Mouse (Mus musculus) intestine, postnatal 0 days (tissue): ENCODE measurements around the gene Lcp1. TPM values are rescaled to one million over a fixed set of nuclear protein-coding genes. Genes with fewer than 3 reads are reported as not detected.
A peak's percentile ranks its signal among the peaks of the same experiment; 100 is the strongest.

Experiments used
- ATAC-seq: fragments of 200-750 bp; cut with Nextera tagmentation; 2 replicates; pipeline ENCODE4 v1.8.0; 2017; ENCODE audit warnings: mild to moderate bottlenecking, moderate TSS enrichment, moderate library complexity
- H3K27ac ChIP-seq: fragments of 300-500 bp; sonication (generic); 2 replicates; pipeline ENCODE4 v1.5.1; 2014; ENCODE audit warnings: mild to moderate bottlenecking, low read depth, low read length, moderate library complexity
- H3K27me3 ChIP-seq: fragments of 300-500 bp; sonication (generic); replicated peaks from 2 replicates; pipeline ENCODE4 v1.6.1; 2014; ENCODE audit warnings: low read length, mixed read lengths; ENCODE audit not compliant: control insufficient read depth, insufficient read depth
- H3K36me3 ChIP-seq: fragments of 300-500 bp; sonication (generic); 2 replicates; pipeline ENCODE4 v1.6.1; 2014; ENCODE audit warnings: mild to moderate bottlenecking, moderate library complexity; ENCODE audit not compliant: control insufficient read depth, insufficient read depth
- H3K4me1 ChIP-seq: fragments of 300-500 bp; sonication (generic); replicated peaks from 2 replicates; pipeline ENCODE4 v1.6.1; 2014; ENCODE audit warnings: antibody characterized with exemption, low read length, mixed read lengths; ENCODE audit not compliant: control insufficient read depth, insufficient read depth
- H3K4me2 ChIP-seq: fragments of 300-500 bp; sonication (generic); replicated peaks from 2 replicates; pipeline ENCODE4 v1.6.1; 2014; ENCODE audit warnings: low read depth, mild to moderate bottlenecking, moderate library complexity
- H3K4me3 ChIP-seq: fragments of 300-500 bp; sonication (generic); 2 replicates; pipeline ENCODE4 v1.5.1; 2014; ENCODE audit warnings: low read depth, low read length
- H3K9ac ChIP-seq: fragments of 300-500 bp; sonication (generic); 2 replicates; pipeline ENCODE4 v1.6.1; 2014; ENCODE audit warnings: mild to moderate bottlenecking, low read depth, low read length
- H3K9me3 ChIP-seq: fragments of 300-500 bp; sonication (generic); 2 replicates; pipeline ENCODE4 v1.6.1; 2016; ENCODE audit warnings: mixed run types; ENCODE audit not compliant: control insufficient read depth
- CTCF ChIP-seq: sonication (generic); IDR thresholded peaks from 2 replicates; pipeline ENCODE4 v1.5.1; 2016; ENCODE audit warnings: low read depth, mild to moderate bottlenecking, control low read depth, antibody characterized with exemption, moderate library complexity
- WGBS: fragments of 180-500 bp; shearing (Covaris S2); extraction: QIAGEN DNeasy Blood & Tissue Kit; methylation state at CpG from one replicate; pipeline ENCODE4 v1.1.7; 2014; 5-methylcytosine and 5-hydroxymethylcytosine counted together
- polyA plus RNA-seq: library from polyadenylated mRNA; unstranded; fragments of >200 nt; fragmentation: Nextera tagmentation; extraction: Ambion mirVana; gene quantifications from 2 replicates; pipeline ENCODE4 v1.2.1, GENCODE M21; 2015

Lcp1 gene
- polyA plus RNA-seq, 1 experiment from 2014 or later = 59.3 TPM

GRCm38 (mm10) chr14:75174731-75175555 is 44.0 kb downstream of the Lcp1 start:
- ATAC-seq = no peak
- no peaks in the 10 kb centered on the region for H3K9me3 ChIP-seq
- no peak overlapping the region for H3K4me3 ChIP-seq
- WGBS = 77% methylated on average over 9 of the region's 9 CpGs
- no peak overlapping the region for H3K9ac ChIP-seq
- H3K4me1 ChIP-seq = 0 out of 2 replicates have a peak, but pooled peaks cover 6% of the 10 kb centered on the region
- no peak for TF ChIP-seq CTCF
- H3K4me2 ChIP-seq = no peak overlapping the region
- no peak overlapping the region for H3K27ac ChIP-seq
- no peaks in the 10 kb centered on the region for H3K27me3 ChIP-seq
- H3K36me3 ChIP-seq = no peaks in the 10 kb centered on the region

GRCm38 (mm10) chr14:75175781-75176180 is 44.9 kb downstream of the Lcp1 start:
- H3K9me3 ChIP-seq = no peaks in the 10 kb centered on the region
- 0 out of 2 replicates have a peak, but pooled peaks cover 6% of the 10 kb centered on the region for H3K4me1 ChIP-seq
- no peak overlapping the region for H3K27ac ChIP-seq
- H3K9ac ChIP-seq = no peak overlapping the region
- no peak for TF ChIP-seq CTCF
- ATAC-seq = no peak
- 68% methylated on average over 7 of the region's 7 CpGs for WGBS
- H3K4me3 ChIP-seq = no peak overlapping the region
- no peaks in the 10 kb centered on the region for H3K36me3 ChIP-seq
- no peaks in the 10 kb centered on the region for H3K27me3 ChIP-seq
- no peak overlapping the region for H3K4me2 ChIP-seq

GRCm38 (mm10) chr14:75176425-75177045 is 45.6 kb downstream of the Lcp1 start:
- no peaks in the 10 kb centered on the region for H3K27me3 ChIP-seq
- TF ChIP-seq CTCF = no peak
- H3K4me2 ChIP-seq = peak overlapping the region; percentile 55
- 42% methylated on average over 4 of the region's 4 CpGs for WGBS
- peak; percentile 60 for ATAC-seq
- H3K9ac ChIP-seq = no peak overlapping the region
- H3K36me3 ChIP-seq = no peaks in the 10 kb centered on the region
- H3K4me3 ChIP-seq = peak overlapping the region; percentile 28
- H3K9me3 ChIP-seq = no peaks in the 10 kb centered on the region
- 0 out of 2 replicates have a peak, but pooled peaks cover 6% of the 10 kb centered on the region for H3K4me1 ChIP-seq
- H3K27ac ChIP-seq = peak overlapping the region; percentile 57

GRCm38 (mm10) chr14:75177400-75177799 is 46.5 kb downstream of the Lcp1 start:
- peak overlapping the region; percentile 55 for H3K4me2 ChIP-seq
- 0 out of 2 replicates have a peak, but pooled peaks cover 6% of the 10 kb centered on the region for H3K4me1 ChIP-seq
- H3K9me3 ChIP-seq = no peaks in the 10 kb centered on the region
- H3K9ac ChIP-seq = no peak overlapping the region
- H3K27ac ChIP-seq = 0 out of 2 replicates have a peak overlapping the region, but pooled peaks have one; percentile 57
- H3K4me3 ChIP-seq = peak overlapping the region; percentile 28
- ATAC-seq = no peak
- TF ChIP-seq CTCF = no peak
- H3K27me3 ChIP-seq = no peaks in the 10 kb centered on the region
- WGBS = 71% methylated on average over 3 of the region's 3 CpGs
- no peaks in the 10 kb centered on the region for H3K36me3 ChIP-seq

GRCm38 (mm10) chr14:75178384-75178793 is 47.5 kb downstream of the Lcp1 start:
- no peak for TF ChIP-seq CTCF
- H3K9ac ChIP-seq = no peak overlapping the region
- no peak for ATAC-seq
- WGBS = 67% methylated on average over 14 of the region's 14 CpGs
- H3K27me3 ChIP-seq = no peaks in the 10 kb centered on the region
- no peaks in the 10 kb centered on the region for H3K36me3 ChIP-seq
- 0 out of 2 replicates have a peak, but pooled peaks cover 6% of the 10 kb centered on the region for H3K4me1 ChIP-seq
- peak overlapping the region; percentile 52 for H3K4me2 ChIP-seq
- H3K4me3 ChIP-seq = peak overlapping the region; percentile 21
- no peak overlapping the region for H3K27ac ChIP-seq
- H3K9me3 ChIP-seq = no peaks in the 10 kb centered on the region

- Histone ChIP-seq H3K9ac (no peak overlapping the region), H3K27me3 (no peaks in the 10 kb centered on the region), H3K4me3 (peak overlapping the region; percentile 21), H3K4me2 (peak overlapping the region; percentile 52), H3K36me3 (no peaks in the 10 kb centered on the region), H3K27ac (no peak overlapping the region), H3K9me3 (no peaks in the 10 kb centered on the region), H3K4me1 (0 out of 2 replicates have a peak, but pooled peaks cover 6% of the 10 kb centered on the region)
- 51% methylated on average over 10 of the region's 10 CpGs for WGBS
- 0 out of 2 replicates have a peak, but pooled peaks have one; percentile 31 for ATAC-seq
- TF ChIP-seq CTCF = no peak
Measured at GRCm38 (mm10) chr14:75178801-75179211, 47.9 kb downstream of the Lcp1 start.
